Mouse (Mus musculus): ENCODE data around the gene Actb.

Gene Actb

GRCm38 (mm10) chr5:142906532-142907047 lies at the start of gene Actb:
Actb (minus strand) TSS chr5:142906754.
- peak; percentile 95 for DNase-seq

- no peak for DNase-seq
These were observed 47.1 kb upstream of the Actb start for GRCm38 (mm10) chr5:142953641-142954040.

- no peak for DNase-seq
These were observed 43.9 kb upstream of the Actb start for GRCm38 (mm10) chr5:142950405-142950804.

GRCm38 (mm10) chr5:142949580-142949979 lies 43.0 kb upstream of the Actb start:
- no peak for DNase-seq

GRCm38 (mm10) chr5:142947460-142947859 lies 40.9 kb upstream of the Actb start:
- no peak for DNase-seq

GRCm38 (mm10) chr5:142944979-142945682 lies 38.6 kb upstream of the Actb start:
- peak; percentile 69 for DNase-seq

GRCm38 (mm10) chr5:142940393-142940792 lies 33.8 kb upstream of the Actb start:
- no peak for DNase-seq

- DNase-seq, result no peak
These were observed 31.6 kb upstream of the Actb start for GRCm38 (mm10) chr5:142937956-142938727.

- DNase-seq, result peak; percentile 70
These were observed 29.8 kb upstream of the Actb start for GRCm38 (mm10) chr5:142936336-142936719.

- DNase-seq, result peak; percentile 88
These were observed 29.2 kb upstream of the Actb start for GRCm38 (mm10) chr5:142935642-142936335.

- no peak for DNase-seq
These were observed 26.2 kb upstream of the Actb start for GRCm38 (mm10) chr5:142932731-142933130.

GRCm38 (mm10) chr5:142932084-142932685 lies 25.6 kb upstream of the Actb start:
- peak; percentile 82 for DNase-seq

- no peak for DNase-seq
These were observed 24.7 kb upstream of the Actb start for GRCm38 (mm10) chr5:142931241-142931745.

GRCm38 (mm10) chr5:142929400-142929752 lies 22.8 kb upstream of the Actb start:
- no peak for DNase-seq

GRCm38 (mm10) chr5:142928749-142929399 lies 22.3 kb upstream of the Actb start:
- DNase-seq, result peak; percentile 77

GRCm38 (mm10) chr5:142927341-142927930 lies 20.9 kb upstream of the Actb start:
- DNase-seq, result no peak

GRCm38 (mm10) chr5:142926940-142927228 lies 20.3 kb upstream of the Actb start:
- no peak for DNase-seq

GRCm38 (mm10) chr5:142926204-142926939 lies 19.8 kb upstream of the Actb start:
- DNase-seq, result no peak

- no peak for DNase-seq
These were observed 17.9 kb upstream of the Actb start for GRCm38 (mm10) chr5:142924336-142924959.

- DNase-seq, result no peak
These were observed 17.2 kb upstream of the Actb start for GRCm38 (mm10) chr5:142923781-142924180.

- DNase-seq, result no peak
These were observed 15.7 kb upstream of the Actb start for GRCm38 (mm10) chr5:142922251-142922650.

Measured in kidney, adult 11 months (tissue).